Mouse (Mus musculus): ENCODE data around the gene Csnk1g2. TPM values are rescaled to one million over a fixed set of nuclear protein-coding genes. Genes with fewer than 3 reads are reported as not detected.

The Csnk1g2 gene
- polyA plus RNA-seq (2012; rRNA removed; ENCODE audit: low replicate concordance): 181 and 382 TPM in 2 replicates

GRCm38 (mm10) chr10:80622661-80623456 is at the start of gene Csnk1g2:
Gene Csnk1g2, plus strand, starts transcription at chr10:80622838.

GRCm38 (mm10) chr10:80577195-80578130 is 45.2 kb upstream of the Csnk1g2 start, which contains the start of gene Klf16:
Gene Klf16, minus strand, starts transcription at chr10:80577321.

GRCm38 (mm10) chr10:80589879-80590854 is 32.5 kb upstream of the Csnk1g2 start, which contains the start of gene Abhd17a:
Gene Abhd17a, minus strand, starts transcription at chr10:80590341.

GRCm38 (mm10) chr10:80602698-80603325 is 19.8 kb upstream of the Csnk1g2 start, which contains the start of the genes Scamp4 and Adat3:
Gene Scamp4, plus strand, starts transcription at chr10:80602872.
Gene Adat3, plus strand, starts transcription at chr10:80602880.

GRCm38 (mm10) chr10:80605721-80606120 is 16.9 kb upstream of the Csnk1g2 start, which contains the start of gene Gm49322:
Gene Gm49322, plus strand, starts transcription at chr10:80606021.

GRCm38 (mm10) chr10:80656863-80657623 is 34.4 kb downstream of the Csnk1g2 start, which contains the start of gene Btbd2:
Gene Btbd2, minus strand, starts transcription at chr10:80657071.

GRCm38 (mm10) chr10:80677942-80678436 is 55.4 kb downstream of the Csnk1g2 start, which contains the start of gene Mknk2:
Gene Mknk2, minus strand, starts transcription at chr10:80678112.

Other genes with a start within 250 kb of the Csnk1g2 start
- 13.8 and 47.5 TPM in 2 replicates for gene Mex3d, start 235.2 kb upstream of the Csnk1g2 start, polyA plus RNA-seq (2012; rRNA removed; ENCODE audit: low replicate concordance)
- gene Mbd3, start 223.3 kb upstream of the Csnk1g2 start, polyA plus RNA-seq (2012; rRNA removed; ENCODE audit: low replicate concordance): 134 and 161 TPM in 2 replicates
- 1,950 and 2,616 TPM in 2 replicates for gene Uqcr11, start 216.0 kb upstream of the Csnk1g2 start, polyA plus RNA-seq (2012; rRNA removed; ENCODE audit: low replicate concordance)
- gene Tcf3, start 189.2 kb upstream of the Csnk1g2 start, polyA plus RNA-seq (2012; rRNA removed; ENCODE audit: low replicate concordance): 78.7 and 199 TPM in 2 replicates
- gene Onecut3, start 128.0 kb upstream of the Csnk1g2 start, polyA plus RNA-seq (2012; rRNA removed; ENCODE audit: low replicate concordance): not detected in 2 replicates
- 0.05 and 0.06 TPM in 2 replicates for gene Atp8b3, start 83.7 kb upstream of the Csnk1g2 start, polyA plus RNA-seq (2012; rRNA removed; ENCODE audit: low replicate concordance)
- 51.6 and 93.8 TPM in 2 replicates for gene Rexo1, start 61.3 kb upstream of the Csnk1g2 start, polyA plus RNA-seq (2012; rRNA removed; ENCODE audit: low replicate concordance)
- gene Klf16, start 45.5 kb upstream of the Csnk1g2 start, polyA plus RNA-seq (2012; rRNA removed; ENCODE audit: low replicate concordance): 17.2 and 59.7 TPM in 2 replicates
- gene Abhd17a, start 32.5 kb upstream of the Csnk1g2 start, polyA plus RNA-seq (2012; rRNA removed; ENCODE audit: low replicate concordance): 205 and 464 TPM in 2 replicates
- gene Scamp4, start 20.0 kb upstream of the Csnk1g2 start, polyA plus RNA-seq (2012; rRNA removed; ENCODE audit: low replicate concordance): 135 and 145 TPM in 2 replicates
- 11.8 and 32.4 TPM in 2 replicates for gene Adat3, start 20.0 kb upstream of the Csnk1g2 start, polyA plus RNA-seq (2012; rRNA removed; ENCODE audit: low replicate concordance)
- 2.7 and 3.6 TPM in 2 replicates for gene Gm49322, start 16.8 kb upstream of the Csnk1g2 start, polyA plus RNA-seq (2012; rRNA removed; ENCODE audit: low replicate concordance)
- 87.3 and 118 TPM in 2 replicates for gene Btbd2, start 34.2 kb downstream of the Csnk1g2 start, polyA plus RNA-seq (2012; rRNA removed; ENCODE audit: low replicate concordance)
- 740 and 1,180 TPM in 2 replicates for gene Mknk2, start 55.3 kb downstream of the Csnk1g2 start, polyA plus RNA-seq (2012; rRNA removed; ENCODE audit: low replicate concordance)
- gene Mob3a, start 79.1 kb downstream of the Csnk1g2 start, polyA plus RNA-seq (2012; rRNA removed; ENCODE audit: low replicate concordance): 80.9 and 125 TPM in 2 replicates
- gene Izumo4, start 79.3 kb downstream of the Csnk1g2 start, polyA plus RNA-seq (2012; rRNA removed; ENCODE audit: low replicate concordance): 46.0 and 58.0 TPM in 2 replicates
- 127 and 144 TPM in 2 replicates for gene Ap3d1, start 119.4 kb downstream of the Csnk1g2 start, polyA plus RNA-seq (2012; rRNA removed; ENCODE audit: low replicate concordance)
- 18.6 and 59.0 TPM in 2 replicates for gene Dot1l, start 132.4 kb downstream of the Csnk1g2 start, polyA plus RNA-seq (2012; rRNA removed; ENCODE audit: low replicate concordance)
- gene Sf3a2, start 175.4 kb downstream of the Csnk1g2 start, polyA plus RNA-seq (2012; rRNA removed; ENCODE audit: low replicate concordance): 28.5 and 70.7 TPM in 2 replicates
- gene Plekhj1, start 175.8 kb downstream of the Csnk1g2 start, polyA plus RNA-seq (2012; rRNA removed; ENCODE audit: low replicate concordance): 48.7 and 79.2 TPM in 2 replicates
- gene Amh, start 182.4 kb downstream of the Csnk1g2 start, polyA plus RNA-seq (2012; rRNA removed; ENCODE audit: low replicate concordance): 0.47 and 3.1 TPM in 2 replicates
- 0.38 and 44.2 TPM in 2 replicates for gene Jsrp1, start 190.7 kb downstream of the Csnk1g2 start, polyA plus RNA-seq (2012; rRNA removed; ENCODE audit: low replicate concordance)
- 1,126 and 1,128 TPM in 2 replicates for gene Oaz1, start 203.8 kb downstream of the Csnk1g2 start, polyA plus RNA-seq (2012; rRNA removed; ENCODE audit: low replicate concordance)
- 3.3 TPM in 1 of 2 replicates, not detected in the other for gene Lingo3, start 221.2 kb downstream of the Csnk1g2 start, polyA plus RNA-seq (2012; rRNA removed; ENCODE audit: low replicate concordance)
- gene Lsm7, start 232.4 kb downstream of the Csnk1g2 start, polyA plus RNA-seq (2012; rRNA removed; ENCODE audit: low replicate concordance): 89.6 and 111 TPM in 2 replicates
- gene Sppl2b, start 232.4 kb downstream of the Csnk1g2 start, polyA plus RNA-seq (2012; rRNA removed; ENCODE audit: low replicate concordance): 96.5 and 123 TPM in 2 replicates
- gene Tmprss9, start 249.0 kb downstream of the Csnk1g2 start, polyA plus RNA-seq (2012; rRNA removed; ENCODE audit: low replicate concordance): 0.13 and 0.14 TPM in 2 replicates